Mouse (Mus musculus): ENCODE results near the gene Dock3. TPM values are rescaled to one million over a fixed set of nuclear protein-coding genes. Genes with fewer than 3 reads are reported as not detected.
"Not testable (repeated sequence)": the region's sequence is repeated elsewhere in the genome, so short reads cannot be mapped to it uniquely, and the experiment has no call there.

The Dock3 gene
- polyA plus RNA-seq, 1 experiment from 2014 or later = 23.4 TPM

- no peak overlapping the region for H3K27ac ChIP-seq (replicated peaks)
- H3K9ac ChIP-seq (replicated peaks) = no peak overlapping the region
- H3K27me3 ChIP-seq = no peaks in the 10 kb centered on the region
- no peak for ATAC-seq (replicated peaks)
- 19% methylated on average over 3 of the region's 3 CpGs for WGBS
- no peaks in the 10 kb centered on the region for H3K4me1 ChIP-seq
- H3K9me3 ChIP-seq = no peaks in the 10 kb centered on the region
- H3K4me3 ChIP-seq = no peak overlapping the region
- H3K4me2 ChIP-seq (replicated peaks) = no peak overlapping the region
- no peaks in the 10 kb centered on the region for H3K36me3 ChIP-seq
Observed at GRCm38 (mm10) chr9:107164825-107165224, 66.9 kb downstream of the Dock3 start.

- not testable (repeated sequence) for H3K9me3 ChIP-seq; ATAC-seq (replicated peaks); H3K4me2 ChIP-seq (replicated peaks); H3K27me3 ChIP-seq; H3K36me3 ChIP-seq; H3K4me1 ChIP-seq; H3K27ac ChIP-seq (replicated peaks); H3K9ac ChIP-seq (replicated peaks); H3K4me3 ChIP-seq
- 94% methylated on average over 4 of the region's 4 CpGs for WGBS
Observed at GRCm38 (mm10) chr9:107156388-107156787, 75.3 kb downstream of the Dock3 start.

- H3K9ac ChIP-seq (replicated peaks) = no peak overlapping the region
- no peak overlapping the region for H3K4me2 ChIP-seq (replicated peaks)
- H3K9me3 ChIP-seq = no peaks in the 10 kb centered on the region
- no peaks in the 10 kb centered on the region for H3K36me3 ChIP-seq
- no peaks in the 10 kb centered on the region for H3K27me3 ChIP-seq
- no peak overlapping the region for H3K4me3 ChIP-seq
- ATAC-seq (replicated peaks) = no peak
- WGBS = 79% methylated on average over 3 of the region's 3 CpGs
- no peaks in the 10 kb centered on the region for H3K4me1 ChIP-seq
- no peak overlapping the region for H3K27ac ChIP-seq (replicated peaks)
Observed at GRCm38 (mm10) chr9:107112791-107113190, 118.9 kb downstream of the Dock3 start.

GRCm38 (mm10) chr9:107112056-107112455, 119.7 kb downstream of the Dock3 start:
- no peaks in the 10 kb centered on the region for H3K27me3 ChIP-seq

GRCm38 (mm10) chr9:107099487-107099886, 132.2 kb downstream of the Dock3 start:
- no peaks in the 10 kb centered on the region for H3K27me3 ChIP-seq
- H3K36me3 ChIP-seq = no peaks in the 10 kb centered on the region
- H3K9me3 ChIP-seq = no peaks in the 10 kb centered on the region
- H3K27ac ChIP-seq (replicated peaks) = no peak overlapping the region
- no peak overlapping the region for H3K4me3 ChIP-seq
- H3K4me2 ChIP-seq (replicated peaks) = no peak overlapping the region
- WGBS = 82% methylated on average over 6 of the region's 6 CpGs
- no peak overlapping the region for H3K9ac ChIP-seq (replicated peaks)
- ATAC-seq (replicated peaks) = no peak
- no peaks in the 10 kb centered on the region for H3K4me1 ChIP-seq

More at GRCm38 (mm10) chr9:107112056-107112455, 119.7 kb downstream of the Dock3 start:
- no peaks in the 10 kb centered on the region for H3K36me3 ChIP-seq
- no peak overlapping the region for H3K4me2 ChIP-seq (replicated peaks)
- no peaks in the 10 kb centered on the region for H3K9me3 ChIP-seq
- H3K4me3 ChIP-seq = no peak overlapping the region
- 73% methylated on average over 2 of the region's 2 CpGs for WGBS
- no peaks in the 10 kb centered on the region for H3K4me1 ChIP-seq
- no peak overlapping the region for H3K9ac ChIP-seq (replicated peaks)
- H3K27ac ChIP-seq (replicated peaks) = no peak overlapping the region
- no peak for ATAC-seq (replicated peaks)

GRCm38 (mm10) chr9:107089451-107089850, 142.3 kb downstream of the Dock3 start:
- not testable (repeated sequence) for H3K4me1 ChIP-seq; H3K9me3 ChIP-seq; ATAC-seq (replicated peaks); H3K9ac ChIP-seq (replicated peaks); H3K4me2 ChIP-seq (replicated peaks); H3K4me3 ChIP-seq; H3K36me3 ChIP-seq; H3K27ac ChIP-seq (replicated peaks); H3K27me3 ChIP-seq
- WGBS = 64% methylated on average over 17 of the region's 17 CpGs

- no peak overlapping the region for H3K9ac ChIP-seq (replicated peaks)
- H3K9me3 ChIP-seq = no peaks in the 10 kb centered on the region
- H3K27ac ChIP-seq (replicated peaks) = peak overlapping the region; percentile 11; the same call in 1 of the 2 replicates
- no peaks in the 10 kb centered on the region for H3K27me3 ChIP-seq
- H3K36me3 ChIP-seq = no peaks in the 10 kb centered on the region
- ATAC-seq (replicated peaks) = no peak
- no peak overlapping the region for H3K4me3 ChIP-seq
- peaks cover 7% of the 10 kb centered on the region for H3K4me1 ChIP-seq
- 60% methylated on average over 2 of the region's 2 CpGs for WGBS
- H3K4me2 ChIP-seq (replicated peaks) = no peak overlapping the region
Observed at GRCm38 (mm10) chr9:107087531-107087930, 144.2 kb downstream of the Dock3 start.

GRCm38 (mm10) chr9:107037947-107038346, 193.8 kb downstream of the Dock3 start:
- ATAC-seq (replicated peaks) = no peak
- Histone ChIP-seq H3K36me3 (no peaks in the 10 kb centered on the region), H3K9ac (replicated peaks) (no peak overlapping the region), H3K27me3 (no peaks in the 10 kb centered on the region), H3K9me3 (no peaks in the 10 kb centered on the region), H3K27ac (replicated peaks) (no peak overlapping the region), H3K4me1 (no peaks in the 10 kb centered on the region), H3K4me3 (no peak overlapping the region), H3K4me2 (replicated peaks) (no peak overlapping the region)
- 94% methylated on average over 2 of the region's 2 CpGs for WGBS

- 82% methylated on average over 2 of the region's 2 CpGs for WGBS
- no peak for ATAC-seq (replicated peaks)
Observed at GRCm38 (mm10) chr9:107027586-107027985, 204.1 kb downstream of the Dock3 start.

GRCm38 (mm10) chr9:107009841-107010240, 221.9 kb downstream of the Dock3 start:
- Histone ChIP-seq H3K36me3 (no peaks in the 10 kb centered on the region), H3K9ac (replicated peaks) (no peak overlapping the region), H3K27me3 (no peaks in the 10 kb centered on the region), H3K9me3 (no peaks in the 10 kb centered on the region), H3K4me1 (no peaks in the 10 kb centered on the region), H3K4me2 (replicated peaks) (no peak overlapping the region), H3K4me3 (no peak overlapping the region), H3K27ac (replicated peaks) (no peak overlapping the region)
- no peak for ATAC-seq (replicated peaks)
- WGBS = 63% methylated on average over 4 of the region's 4 CpGs

More at GRCm38 (mm10) chr9:107027586-107027985, 204.1 kb downstream of the Dock3 start:
- no peak overlapping the region for H3K4me3 ChIP-seq
- H3K36me3 ChIP-seq = no peaks in the 10 kb centered on the region
- H3K27me3 ChIP-seq = no peaks in the 10 kb centered on the region
- no peak overlapping the region for H3K27ac ChIP-seq (replicated peaks)
- no peaks in the 10 kb centered on the region for H3K4me1 ChIP-seq
- H3K9ac ChIP-seq (replicated peaks) = no peak overlapping the region
- no peaks in the 10 kb centered on the region for H3K9me3 ChIP-seq
- H3K4me2 ChIP-seq (replicated peaks) = no peak overlapping the region

GRCm38 (mm10) chr9:107003187-107003586, 228.5 kb downstream of the Dock3 start:
- no peaks in the 10 kb centered on the region; the same call in 1 of the 2 replicates for H3K36me3 ChIP-seq
- no peak overlapping the region for H3K9ac ChIP-seq (replicated peaks)
- no peak for ATAC-seq (replicated peaks)
- H3K9me3 ChIP-seq = no peaks in the 10 kb centered on the region
- H3K4me2 ChIP-seq (replicated peaks) = no peak overlapping the region
- 92% methylated on average over 2 of the region's 2 CpGs for WGBS
- H3K27me3 ChIP-seq = no peaks in the 10 kb centered on the region
- H3K27ac ChIP-seq (replicated peaks) = no peak overlapping the region
- H3K4me3 ChIP-seq = no peak overlapping the region
- no peaks in the 10 kb centered on the region for H3K4me1 ChIP-seq

- Histone ChIP-seq H3K4me1 (no peaks in the 10 kb centered on the region), H3K27ac (replicated peaks) (no peak overlapping the region), H3K4me2 (replicated peaks) (no peak overlapping the region), H3K4me3 (no peak overlapping the region), H3K9me3 (no peaks in the 10 kb centered on the region), H3K27me3 (no peaks in the 10 kb centered on the region), H3K36me3 (peaks cover 31% of the 10 kb centered on the region; the same call in 1 of the 2 replicates), H3K9ac (replicated peaks) (no peak overlapping the region)
- no peak for ATAC-seq (replicated peaks)
- WGBS = 69% methylated on average over 3 of the region's 3 CpGs
Observed at GRCm38 (mm10) chr9:106970742-106971141, 261.0 kb downstream of the Dock3 start.

GRCm38 (mm10) chr9:106958452-106958851, 273.3 kb downstream of the Dock3 start:
- Histone ChIP-seq H3K9me3 (no peaks in the 10 kb centered on the region), H3K4me3 (no peak overlapping the region), H3K36me3 (peaks cover 15% of the 10 kb centered on the region), H3K9ac (replicated peaks) (no peak overlapping the region), H3K4me2 (replicated peaks) (no peak overlapping the region), H3K4me1 (no peaks in the 10 kb centered on the region), H3K27me3 (no peaks in the 10 kb centered on the region), H3K27ac (replicated peaks) (no peak overlapping the region)
- 92% methylated on average over 1 of the region's 1 CpGs for WGBS
- ATAC-seq (replicated peaks) = no peak
